Mouse (Mus musculus) CD4-positive naive resting alpha-beta T cell, adult 76 days (primary cell): ENCODE data around the gene Igfbp7. TPM values are rescaled to one million over a fixed set of nuclear protein-coding genes. Genes with fewer than 3 reads are reported as not detected.

Source experiments
- total RNA-seq: library from RNA; stranded (reverse); gene quantifications from one replicate; pipeline ENCODE4 v1.2.4, GENCODE M21; 2023

The Igfbp7 gene
- total RNA-seq: 3.5 TPM

GRCm38 (mm10) chr5:77407341-77408298, at the start of gene Igfbp7:
Gene Igfbp7 (minus strand): TSS chr5:77408041.

GRCm38 (mm10) chr5:77309924-77310772, 97.7 kb downstream of the Igfbp7 start, which contains the start of the genes Noa1 and Polr2b:
Gene Noa1 (minus strand): TSS chr5:77310084.
Gene Polr2b (plus strand): TSS chr5:77310147.

Other genes with a start within 250 kb of the Igfbp7 start
- gene Spink2, start 196.6 kb downstream of the Igfbp7 start, total RNA-seq: not detected
- gene Rest, start 142.6 kb downstream of the Igfbp7 start, total RNA-seq: 31.7 TPM
- gene Noa1, start 98.0 kb downstream of the Igfbp7 start, total RNA-seq: 14.3 TPM
- 41.6 TPM for gene Polr2b, start 97.9 kb downstream of the Igfbp7 start, total RNA-seq